Mouse (Mus musculus): ENCODE results near the gene A530016L24Rik. TPM values are rescaled to one million over a fixed set of nuclear protein-coding genes. Genes with fewer than 3 reads are reported as not detected.

The A530016L24Rik gene
- polyA plus RNA-seq, 1 experiment from 2014 or later, result not detected

Other genes starting within 250 kb of the A530016L24Rik start
- gene Tmem179, start 27.3 kb downstream of the A530016L24Rik start, polyA plus RNA-seq (2016; fragmentation: Nextera tagmentation; extraction: Ambion mirVana), result 1.9 and 2.8 TPM in 2 replicates
- 2.9 and 3.1 TPM in 2 replicates for gene Inf2, start 99.3 kb downstream of the A530016L24Rik start, polyA plus RNA-seq (2016; fragmentation: Nextera tagmentation; extraction: Ambion mirVana)
- gene Adssl1, start 130.6 kb downstream of the A530016L24Rik start, polyA plus RNA-seq (2016; fragmentation: Nextera tagmentation; extraction: Ambion mirVana), result 5.0 and 6.6 TPM in 2 replicates
- gene Siva1, start 155.2 kb downstream of the A530016L24Rik start, polyA plus RNA-seq (2016; fragmentation: Nextera tagmentation; extraction: Ambion mirVana), result 205 and 218 TPM in 2 replicates
- gene Akt1, start 185.4 kb downstream of the A530016L24Rik start, polyA plus RNA-seq (2016; fragmentation: Nextera tagmentation; extraction: Ambion mirVana), result 98.8 and 153 TPM in 2 replicates
- gene Zbtb42, start 189.4 kb downstream of the A530016L24Rik start, polyA plus RNA-seq (2016; fragmentation: Nextera tagmentation; extraction: Ambion mirVana), result 2.1 and 2.5 TPM in 2 replicates
- gene Cep170b, start 231.0 kb downstream of the A530016L24Rik start, polyA plus RNA-seq (2016; fragmentation: Nextera tagmentation; extraction: Ambion mirVana), result 17.0 and 19.2 TPM in 2 replicates